Mouse (Mus musculus) embryonic fibroblast, embryonic 13.5 days (primary cell): ENCODE results near the gene Lars2. TPM values are rescaled to one million over a fixed set of nuclear protein-coding genes. Genes with fewer than 3 reads are reported as not detected.
"Not testable (repeated sequence)": the region's sequence is repeated elsewhere in the genome, so short reads cannot be mapped to it uniquely, and the experiment has no call there.

Experiments used
- H3K27ac ChIP-seq: 2 replicates; pipeline ENCODE4 v1.5.1; 2012; ENCODE audit warnings: low read length, control low read depth, inconsistent platforms; ENCODE audit not compliant: insufficient read depth
- H3K4me1 ChIP-seq: 2 replicates; pipeline ENCODE4 v1.6.1; 2011; ENCODE audit warnings: low read length; ENCODE audit not compliant: control insufficient read depth, insufficient read depth
- H3K4me3 ChIP-seq: 2 replicates; pipeline ENCODE4 v1.5.1; 2011; ENCODE audit warnings: mild to moderate bottlenecking, control low read depth, low read length; ENCODE audit not compliant: insufficient read depth
- CTCF ChIP-seq: IDR thresholded peaks from 2 replicates; pipeline ENCODE4 v1.5.1; 2011; ENCODE audit warnings: mild to moderate bottlenecking, control low read depth, low read length, moderate library complexity, borderline replicate concordance; ENCODE audit not compliant: insufficient read depth
- POLR2A ChIP-seq: IDR thresholded peaks from 2 replicates; pipeline ENCODE4 v1.6.1; 2011; ENCODE audit warnings: low read depth, mild to moderate bottlenecking, control low read depth, low read length, moderate library complexity
- polyA plus RNA-seq: library from polyadenylated mRNA; stranded (reverse); fragments of >200 nt; gene quantifications from 2 replicates; pipeline ENCODE4 v1.2.4, GENCODE M21; 2011; ENCODE audit warnings: low read depth; ENCODE audit not compliant: missing spikeins, insufficient read length

Gene Lars2
- polyA plus RNA-seq, 1 experiment = 9,134 TPM

DNA sequence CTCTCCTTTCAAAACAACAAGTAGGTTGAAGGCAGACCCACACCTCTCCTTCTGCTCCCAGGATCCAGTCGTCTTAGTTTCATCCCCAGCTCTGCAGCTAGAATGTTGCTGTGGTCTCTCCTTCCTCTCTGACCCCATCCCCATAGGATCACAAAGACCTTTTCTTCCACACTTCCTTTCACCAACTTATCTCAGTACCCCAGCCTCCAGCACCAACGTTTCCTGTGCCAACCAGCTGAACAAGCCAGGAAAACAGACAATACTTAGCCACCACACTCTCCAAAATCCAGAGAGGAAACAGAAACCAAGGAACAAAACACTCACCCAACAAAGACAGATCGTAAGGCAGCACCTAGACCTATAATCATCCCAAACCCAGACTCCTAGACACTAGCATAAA is 6.7 kb upstream of the Lars2 start:
- no peak for TF ChIP-seq CTCF
- no peak for TF ChIP-seq POLR2A
- H3K4me3 ChIP-seq = no peak overlapping the region
- no peaks in the 10 kb centered on the region for H3K4me1 ChIP-seq
- H3K27ac ChIP-seq = no peak overlapping the region

DNA sequence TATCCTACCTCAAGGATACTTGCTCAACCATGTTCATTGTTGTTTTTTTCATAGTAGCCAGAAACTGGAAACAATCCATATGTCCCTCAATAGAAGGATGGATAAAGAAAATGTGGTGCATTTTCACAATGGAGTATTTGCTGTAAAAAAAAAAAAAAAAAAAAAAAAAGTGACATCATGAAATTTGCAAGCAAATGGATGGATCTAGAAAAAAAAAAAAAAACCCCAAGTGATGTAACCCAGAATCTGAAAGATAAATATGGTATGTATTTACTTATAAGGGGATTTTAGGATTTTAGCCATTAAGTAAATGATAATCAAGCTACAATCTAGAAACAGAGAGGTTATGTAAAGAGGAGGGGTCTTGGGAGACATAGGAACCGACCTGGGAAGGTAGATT is 1.4 kb upstream of the Lars2 start:
- TF ChIP-seq CTCF = no peak
- TF ChIP-seq POLR2A = no peak

GRCm38 (mm10) chr9:123365942-123366707 is 602 bp upstream of the Lars2 start:
- no peak for TF ChIP-seq CTCF
- TF ChIP-seq POLR2A = no peak
- Histone ChIP-seq H3K4me1 (peaks cover 3% of the 10 kb centered on the region; the same call in 1 of the 2 replicates), H3K27ac (no peak overlapping the region), H3K4me3 (peak overlapping the region; percentile 42)

More for the DNA sequence above, 1.4 kb upstream of the Lars2 start:
- H3K4me1 ChIP-seq = peaks cover 3% of the 10 kb centered on the region; the same call in 1 of the 2 replicates
- no peak overlapping the region for H3K4me3 ChIP-seq
- no peak overlapping the region for H3K27ac ChIP-seq

- TF ChIP-seq CTCF = no peak
- no peak for TF ChIP-seq POLR2A
- Histone ChIP-seq H3K27ac (no peak overlapping the region), H3K4me1 (peaks cover 3% of the 10 kb centered on the region; the same call in 1 of the 2 replicates), H3K4me3 (peak overlapping the region; percentile 95)
These were observed 909 bp downstream of the Lars2 start for GRCm38 (mm10) chr9:123367636-123368035.

- no peak for TF ChIP-seq POLR2A
- TF ChIP-seq CTCF = no peak
- Histone ChIP-seq H3K27ac (no peak overlapping the region), H3K4me3 (no peak overlapping the region), H3K4me1 (no peaks in the 10 kb centered on the region)
These were observed 15.7 kb downstream of the Lars2 start for GRCm38 (mm10) chr9:123382399-123382798.

GRCm38 (mm10) chr9:123384696-123385095 is 18.0 kb downstream of the Lars2 start:
- no peak overlapping the region for H3K27ac ChIP-seq
- TF ChIP-seq CTCF = no peak
- no peak overlapping the region for H3K4me3 ChIP-seq

GRCm38 (mm10) chr9:123385352-123386198 is 18.8 kb downstream of the Lars2 start:
- Histone ChIP-seq H3K4me3 (no peak overlapping the region), H3K27ac (no peak overlapping the region), H3K4me1 (no peaks in the 10 kb centered on the region)
- no peak for TF ChIP-seq POLR2A
- no peak for TF ChIP-seq CTCF

More at GRCm38 (mm10) chr9:123384696-123385095, 18.0 kb downstream of the Lars2 start:
- H3K4me1 ChIP-seq = no peaks in the 10 kb centered on the region

GRCm38 (mm10) chr9:123386347-123386746 is 19.6 kb downstream of the Lars2 start:
- Histone ChIP-seq H3K4me3 (no peak overlapping the region), H3K4me1 (no peaks in the 10 kb centered on the region), H3K27ac (no peak overlapping the region)
- TF ChIP-seq CTCF (no peak), POLR2A (no peak)

GRCm38 (mm10) chr9:123388087-123389007 is 21.6 kb downstream of the Lars2 start:
- H3K4me3 ChIP-seq, H3K27ac ChIP-seq: not testable (repeated sequence)

More at GRCm38 (mm10) chr9:123388087-123389007, 21.6 kb downstream of the Lars2 start:
- not testable (repeated sequence) for H3K4me1 ChIP-seq
